ENCODE assay signal across 8 mouse cellular contexts in the genomic region with DNA sequence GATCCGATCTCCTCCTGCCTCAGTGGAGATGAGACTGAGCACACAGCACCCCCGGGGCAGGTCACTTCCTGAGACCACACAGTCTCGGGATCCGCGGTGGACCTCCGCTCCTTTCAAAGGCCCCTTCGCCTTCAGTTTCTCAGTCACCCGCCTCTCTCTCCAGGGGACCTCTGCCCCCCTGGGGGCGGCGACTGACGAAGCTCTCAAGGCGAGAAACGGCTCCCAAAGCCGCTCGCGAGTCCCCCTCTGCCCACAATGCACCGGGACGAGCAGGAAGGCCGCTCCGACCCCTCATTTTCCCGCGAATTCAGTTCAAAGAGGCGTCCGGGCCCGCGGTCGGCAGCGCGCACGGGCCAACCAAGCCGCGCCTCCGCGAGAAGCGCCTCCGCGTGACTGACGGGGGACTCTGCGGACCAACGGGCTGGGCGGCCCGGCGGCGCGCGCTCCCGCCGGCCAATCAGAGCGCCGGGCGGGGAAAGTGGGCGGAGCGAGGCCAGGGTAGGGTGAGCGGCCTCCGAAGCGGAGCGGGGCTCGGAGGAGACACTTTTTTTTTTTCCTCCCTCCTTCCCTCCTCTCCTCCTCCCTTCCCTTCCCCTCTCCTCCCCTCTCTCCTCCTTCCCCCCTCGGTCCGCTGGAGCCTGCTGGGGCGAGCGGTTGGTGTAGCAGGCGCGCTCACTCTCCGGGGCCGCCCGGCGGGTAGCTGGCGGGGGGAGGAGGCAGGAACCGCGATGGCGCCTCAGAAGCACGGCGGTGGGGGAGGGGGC. TPM values are rescaled to one million over a fixed set of nuclear protein-coding genes. Genes with fewer than 3 reads are reported as not detected.
DNase-seq lines count a peak whose midpoint lies in the region; ATAC-seq and TF ChIP-seq lines count a peak whose summit lies in the region.

A gene (plus strand): TSS at position 515 of the 764 bp plus-strand sequence.

- H3K4me1 ChIP-seq in MEL (ENCODE audit: control insufficient read depth in 1 of 2, insufficient read depth in 2 of 2, low read length in 2 of 2), result peaks cover 3 to 7% of the 10 kb centered on the region in 2 experiments; a peak in 3 of 4 replicates
- no peaks in the 10 kb centered on the region for H3K4me1 ChIP-seq in cerebellum, adult 2 months (ENCODE audit: control insufficient read depth, insufficient read depth, low read length)
- H3K4me1 ChIP-seq in forebrain, postnatal 0 days (ENCODE audit: insufficient read depth), result no peaks in the 10 kb centered on the region
- H3K4me1 ChIP-seq in lung, embryonic 15.5 days, result peaks cover 3% of the 10 kb centered on the region

- peak within 1 kb of the TSS; percentile 98 for H3K9ac ChIP-seq in MEL (ENCODE audit: control insufficient read depth, low read depth, low read length, poor library complexity, severe bottlenecking)
- H3K9ac ChIP-seq in forebrain, postnatal 0 days, result peak within 1 kb of the TSS; percentile 67
- peak within 1 kb of the TSS; percentile 98 for H3K9ac ChIP-seq in lung, embryonic 15.5 days

- no peak for TF ChIP-seq RAD21 in MEL (IDR thresholded peaks at IDR 0.05; ENCODE audit: low read depth, low read length)

- peak; percentile 99 for DNase-seq in MEL (ENCODE audit: low read depth, low spot score)
- peak; percentile 93 to 96 for DNase-seq in cerebellum, adult 2 months
- peak; percentile 99 for DNase-seq in forebrain, postnatal 0 days
- peak; percentile 96 for DNase-seq in heart, postnatal 4 days
- peak; percentile 90 to 91 for DNase-seq in layer of hippocampus, adult 8-10 months (ENCODE audit: low spot score in 2 of 2)
- DNase-seq in ovary, adult 18-20 months (ENCODE audit: low spot score), result peak; percentile 93
- peak; percentile 97 for DNase-seq in thymus, postnatal 0 days (ENCODE audit: low spot score)

- TF ChIP-seq EP300 in MEL (IDR thresholded peaks at IDR 0.05; ENCODE audit: low read depth in 1 of 2, low read length in 2 of 2), result peak in 1 of 2 experiments; percentile 13; a peak in 1 of 4 replicates

- H3K27me3 ChIP-seq in MEL (ENCODE audit: control insufficient read depth in 1 of 2, insufficient read depth in 2 of 2, low read length in 2 of 2), result no peaks in the 10 kb centered on the region
- no peaks in the 10 kb centered on the region for H3K27me3 ChIP-seq in cerebellum, adult 2 months (ENCODE audit: control insufficient read depth, insufficient read depth, low read length)
- no peaks in the 10 kb centered on the region for H3K27me3 ChIP-seq in forebrain, postnatal 0 days (ENCODE audit: insufficient read depth, low read length)
- H3K27me3 ChIP-seq in lung, embryonic 15.5 days, result no peaks in the 10 kb centered on the region

- 0 out of 6 replicates have a peak, but pooled peaks of 1 of the 3 experiments have one; percentile 0 for TF ChIP-seq CTCF in MEL (IDR thresholded peaks at IDR 0.05 in 2 of 3, conservative IDR thresholded peaks at IDR 0.05 in 1 of 3; ENCODE audit: control insufficient read depth in 1 of 3, insufficient read depth in 1 of 3, low read depth in 2 of 3, low read length in 3 of 3, poor library complexity in 1 of 3, severe bottlenecking in 1 of 3)
- TF ChIP-seq CTCF in cerebellum, adult 2 months (IDR thresholded peaks at IDR 0.05; ENCODE audit: borderline replicate concordance, insufficient read depth, low read depth, low read length), result no peak
- TF ChIP-seq CTCF in forebrain, postnatal 0 days (IDR thresholded peaks at IDR 0.05; ENCODE audit: low read depth), result no peak

- peaks cover 17 to 23% of the 10 kb centered on the region in 2 experiments for H3K36me3 ChIP-seq in MEL (ENCODE audit: control insufficient read depth in 1 of 2, insufficient read depth in 2 of 2, low read length in 2 of 2)
- H3K36me3 ChIP-seq in forebrain, postnatal 0 days (ENCODE audit: insufficient read depth), result no peaks in the 10 kb centered on the region
- H3K36me3 ChIP-seq in lung, embryonic 15.5 days, result peaks cover 13% of the 10 kb centered on the region

- H3K9me3 ChIP-seq in MEL (replicated peaks; ENCODE audit: insufficient read depth, low read length), result no peaks in the 10 kb centered on the region
- no peaks in the 10 kb centered on the region for H3K9me3 ChIP-seq in forebrain, postnatal 0 days (ENCODE audit: low read length)
- no peaks in the 10 kb centered on the region for H3K9me3 ChIP-seq in lung, embryonic 15.5 days

- peak within 1 kb of the TSS; percentile 90 for H3K4me2 ChIP-seq in forebrain, postnatal 0 days (ENCODE audit: low read depth)
- H3K4me2 ChIP-seq in lung, embryonic 15.5 days, result peak within 1 kb of the TSS; percentile 84

- peak within 1 kb of the TSS; percentile 99 for H3K27ac ChIP-seq in MEL (ENCODE audit: control insufficient read depth, low read depth, low read length)
- H3K27ac ChIP-seq in cerebellum, adult 2 months (ENCODE audit: insufficient read depth, low read length), result peak within 1 kb of the TSS; percentile 83; the same call in 1 of the 2 replicates
- peak within 1 kb of the TSS; percentile 91 for H3K27ac ChIP-seq in forebrain, postnatal 0 days (ENCODE audit: low read depth, low read length)
- H3K27ac ChIP-seq in lung, embryonic 15.5 days, result peak within 1 kb of the TSS; percentile 100

- H3K79me2 ChIP-seq in MEL (ENCODE audit: control insufficient read depth, insufficient read depth, low read length, poor library complexity), result peaks cover 26% of the 10 kb centered on the region

- ATAC-seq in forebrain, postnatal 0 days, result peak; percentile 98
- ATAC-seq in lung, embryonic 15.5 days (ENCODE audit: borderline replicate concordance, extremely low read depth, low FRiP score, low TSS enrichment), result peak; percentile 96

- peak within 1 kb of the TSS; percentile 85 to 86 for H3K4me3 ChIP-seq in MEL (ENCODE audit: control insufficient read depth in 1 of 2, insufficient read depth in 1 of 2, low read depth in 2 of 2, low read length in 2 of 2)
- peak within 1 kb of the TSS; percentile 95 for H3K4me3 ChIP-seq in cerebellum, adult 2 months (replicated peaks; ENCODE audit: insufficient read depth, low read depth, low read length)
- H3K4me3 ChIP-seq in forebrain, postnatal 0 days (ENCODE audit: low read depth, low read length), result peak within 1 kb of the TSS; percentile 91
- H3K4me3 ChIP-seq in lung, embryonic 15.5 days, result peak within 1 kb of the TSS; percentile 99

- TF ChIP-seq POLR2A in MEL (IDR thresholded peaks at IDR 0.05; ENCODE audit: control insufficient read depth in 1 of 2, insufficient read depth in 1 of 2, low read depth in 1 of 2, low read length in 2 of 2, poor library complexity in 1 of 2), result peak; percentile 88 to 97
- TF ChIP-seq POLR2A in cerebellum, adult 2 months (IDR thresholded peaks at IDR 0.05; ENCODE audit: borderline replicate concordance, insufficient read depth, low read length), result peak; percentile 56

- under 1% methylated on average over 65 of the region's 74 CpGs for WGBS in cerebellum, adult 2 months
- WGBS in forebrain, postnatal 0 days, result 4% methylated on average over 61 of the region's 74 CpGs
- WGBS in lung, embryonic 15.5 days, result under 1% methylated on average over 68 of the region's 74 CpGs

TF ChIP-seq in MEL, 35 proteins besides CTCF, POLR2A, EP300 and RAD21 (continues in another document):
- TF ChIP-seq TAL1 (IDR thresholded peaks at IDR 0.05; ENCODE audit: low read length), result no peak
- TF ChIP-seq ETS1 (IDR thresholded peaks at IDR 0.05; ENCODE audit: low read depth, low read length), result 0 out of 2 replicates have a peak, but pooled peaks have one; percentile 15
- peak; percentile 93 for TF ChIP-seq POLR2AphosphoS2 (IDR thresholded peaks at IDR 0.05; ENCODE audit: low read length)
- peak; percentile 96 for TF ChIP-seq ZNF384 (IDR thresholded peaks at IDR 0.05; ENCODE audit: low read depth, low read length)
- TF ChIP-seq RCOR1 (IDR thresholded peaks at IDR 0.05; ENCODE audit: low read depth, low read length), result no peak
- TF ChIP-seq MAFK (IDR thresholded peaks at IDR 0.05; ENCODE audit: borderline replicate concordance, low read depth, low read length), result no peak
- peak; percentile 80 for TF ChIP-seq HCFC1 (IDR thresholded peaks at IDR 0.05; ENCODE audit: low read depth, low read length)
- no peak for TF ChIP-seq SMC3 (IDR thresholded peaks at IDR 0.05; ENCODE audit: low read depth, low read length)
- no peak for TF ChIP-seq GABPA (IDR thresholded peaks at IDR 0.05; ENCODE audit: low read depth, low read length)
- TF ChIP-seq TBP (IDR thresholded peaks at IDR 0.05; ENCODE audit: low read depth, low read length), result peak; percentile 81; the same call in 1 of the 2 replicates
- peak; percentile 57; the same call in 1 of the 2 replicates for TF ChIP-seq ZMIZ1 (IDR thresholded peaks at IDR 0.05; ENCODE audit: low read depth, low read length)
- TF ChIP-seq SIN3A (IDR thresholded peaks at IDR 0.05; ENCODE audit: low read length), result peak; percentile 72
- no peak for TF ChIP-seq MEF2A (IDR thresholded peaks at IDR 0.05; ENCODE audit: extremely low read depth, insufficient replicate concordance, low read depth, low read length, poor library complexity, severe bottlenecking)
- TF ChIP-seq BHLHE40 (IDR thresholded peaks at IDR 0.05; ENCODE audit: borderline replicate concordance, low read depth, low read length), result no peak
- TF ChIP-seq E2F4 (IDR thresholded peaks at IDR 0.05; ENCODE audit: borderline replicate concordance, low read depth, low read length), result peak; percentile 93
- TF ChIP-seq MYC (IDR thresholded peaks at IDR 0.05; ENCODE audit: low read depth, low read length), result peak; percentile 72
- no peak for TF ChIP-seq ZC3H11A (IDR thresholded peaks at IDR 0.05; ENCODE audit: low read depth, low read length)
- TF ChIP-seq UBTF (IDR thresholded peaks at IDR 0.05; ENCODE audit: borderline replicate concordance, insufficient read depth, low read depth, low read length), result no peak
- no peak for TF ChIP-seq JUND (IDR thresholded peaks at IDR 0.05; ENCODE audit: low read depth, low read length)
- 0 out of 2 replicates have a peak, but pooled peaks have one; percentile 57 for TF ChIP-seq KAT2A (conservative IDR thresholded peaks at IDR 0.05; ENCODE audit: low read depth, low read length)
- TF ChIP-seq MAZ (IDR thresholded peaks at IDR 0.05; ENCODE audit: low read depth, low read length), result peak; percentile 73; the same call in 1 of the 2 replicates

RNA-seq across cellular contexts. Expression of the gene that starts here (rescaled TPM):
- total RNA-seq in MEL (2012; rRNA removed), result 33.2 and 35.6 TPM in 2 replicates
- 100 to 1,000 TPM in 1 of 2 experiments, 10 to 100 TPM in 1; 43.9 to 191 TPM for polyA plus RNA-seq in MEL (2012; ENCODE audit: insufficient read depth in 1 of 2, insufficient read length in 2 of 2, low read depth in 1 of 2, low replicate concordance in 2 of 2, missing spikeins in 1 of 2)
- 23.4 and 25.7 TPM in 2 replicates for polyA plus RNA-seq in cerebellum, adult 2 months (2012; rRNA removed)
- 25.8 and 34.8 TPM in 2 replicates for total RNA-seq in forebrain, postnatal 0 days (2014; rRNA removed)
- 7.3 and 8.1 TPM in 2 replicates for polyA plus RNA-seq in forebrain, postnatal 0 days (2015; fragmentation: Nextera tagmentation; extraction: Ambion mirVana)
- total RNA-seq in heart, postnatal 4 days (2021), result 10 to 100 TPM; 53.0 to 58.9 TPM
- 10 to 100 TPM; 35.1 to 45.0 (median 42.2) TPM for total RNA-seq in layer of hippocampus, adult 8-10 months (2022)
- polyA plus RNA-seq in lung, embryonic 15.5 days (2015; fragmentation: Nextera tagmentation; extraction: Ambion mirVana), result 18.3 and 20.5 TPM in 2 replicates
- 33.4 and 44.3 TPM in 2 replicates for polyA plus RNA-seq in thymus, postnatal 0 days (2015; fragmentation: Nextera tagmentation; extraction: Ambion mirVana)

Comparison
In these comparisons a context has a peak if more than half of its experiments do, and no peak if none do; other contexts are left out.
1. Peak in every context shown above with its lines: DNase-seq, ATAC-seq, H3K4me3 ChIP-seq and H3K27ac ChIP-seq.